Mouse (Mus musculus): ENCODE data around the gene Zfhx3. TPM values are rescaled to one million over a fixed set of nuclear protein-coding genes. Genes with fewer than 3 reads are reported as not detected.

Zfhx3 gene
- polyA plus RNA-seq, 2 experiments from 2014 or later: 0.58 TPM; not detected in 1

- ATAC-seq: no peak
Measured at GRCm38 (mm10) chr8:108467172-108468035, 525.0 kb downstream of the Zfhx3 start.

GRCm38 (mm10) chr8:108470269-108470668 is 527.8 kb downstream of the Zfhx3 start:
- ATAC-seq: no peak

GRCm38 (mm10) chr8:108474556-108474955 is 532.1 kb downstream of the Zfhx3 start:
- no peak for ATAC-seq

- ATAC-seq: no peak
Measured at GRCm38 (mm10) chr8:108478131-108478530, 535.7 kb downstream of the Zfhx3 start.

GRCm38 (mm10) chr8:108480141-108480540 is 537.7 kb downstream of the Zfhx3 start:
- ATAC-seq: no peak

- no peak for ATAC-seq
Measured at GRCm38 (mm10) chr8:108481167-108481815, 538.8 kb downstream of the Zfhx3 start.

GRCm38 (mm10) chr8:108496101-108496500 is 553.7 kb downstream of the Zfhx3 start:
- no peak for ATAC-seq

GRCm38 (mm10) chr8:108506779-108507178 is 564.3 kb downstream of the Zfhx3 start:
- ATAC-seq: no peak

GRCm38 (mm10) chr8:108507769-108508168 is 565.3 kb downstream of the Zfhx3 start:
- no peak for ATAC-seq

- ATAC-seq: no peak
Measured at GRCm38 (mm10) chr8:108510641-108511325, 568.3 kb downstream of the Zfhx3 start.

- no peak for ATAC-seq
Measured at GRCm38 (mm10) chr8:108518116-108518515, 575.7 kb downstream of the Zfhx3 start.

GRCm38 (mm10) chr8:108522050-108522449 is 579.6 kb downstream of the Zfhx3 start:
- ATAC-seq: no peak

- no peak for ATAC-seq
Measured at GRCm38 (mm10) chr8:108529421-108529820, 587.0 kb downstream of the Zfhx3 start.

- ATAC-seq: no peak
Measured at GRCm38 (mm10) chr8:108535121-108535876, 592.9 kb downstream of the Zfhx3 start.

- ATAC-seq: no peak
Measured at GRCm38 (mm10) chr8:108536186-108536585, 593.7 kb downstream of the Zfhx3 start.

GRCm38 (mm10) chr8:108536911-108537351 is 594.5 kb downstream of the Zfhx3 start:
- ATAC-seq: no peak

GRCm38 (mm10) chr8:108537686-108538551 is 595.5 kb downstream of the Zfhx3 start:
- ATAC-seq: no peak

GRCm38 (mm10) chr8:108538929-108539555 is 596.6 kb downstream of the Zfhx3 start:
- ATAC-seq: no peak

- no peak for ATAC-seq
Measured at GRCm38 (mm10) chr8:108552518-108552917, 610.1 kb downstream of the Zfhx3 start.

GRCm38 (mm10) chr8:108553808-108554577 is 611.5 kb downstream of the Zfhx3 start:
- ATAC-seq: no peak

All from activated CD4-positive, CD25-positive, alpha-beta regulatory T cell, adult 4 months (primary cell).